Comparison of ENCODE assay signal across 9 mouse cellular contexts in genomic region chr3:88133187-88133771, GRCm38 (mm10). TPM values are rescaled to one million over a fixed set of nuclear protein-coding genes. Genes with fewer than 3 reads are reported as not detected.
A peak's percentile ranks its signal among the peaks of the same experiment; 100 is the strongest.
DNase-seq lines count a peak whose midpoint lies in the region; ATAC-seq and TF ChIP-seq lines count a peak whose summit lies in the region.
"Had no signal": no experiment of that assay in that cellular context is flagged by ENCODE, and none has a peak within 500 bp of the region (broad histone marks: within the 10 kb centered on the region; RNA-seq: fewer than 3 reads in every experiment).

No protein-coding gene starts in this region.

- 0 out of 2 replicates have a peak, but pooled peaks have one; percentile 4 for TF ChIP-seq CTCF in heart, postnatal 0 days (IDR thresholded peaks at IDR 0.05; ENCODE audit: low read depth)

- no peak for DNase-seq in forebrain, embryonic 10.5 days (ENCODE audit: extremely low spot score, low spot score)
- no peak for DNase-seq in midbrain, embryonic 10.5 days (ENCODE audit: low spot score)
- peak; percentile 90 for DNase-seq in heart, postnatal 0 days (ENCODE audit: low spot score)
- DNase-seq in thymus, postnatal 36 days: peak; percentile 24 to 36
- no peak for DNase-seq in frontal cortex, postnatal 25 days (ENCODE audit: low spot score in 2 of 2)
- DNase-seq in ovary, postnatal 10 days (ENCODE audit: low spot score): no peak

- no peak overlapping the region; the same call in 1 of the 2 replicates for H3K9ac ChIP-seq in forebrain, embryonic 13.5 days
- H3K9ac ChIP-seq in midbrain, embryonic 13.5 days (replicated peaks): no peak overlapping the region
- H3K9ac ChIP-seq in heart, postnatal 0 days (replicated peaks; ENCODE audit: low read depth, low read length): 0 out of 2 replicates have a peak overlapping the region, but pooled peaks have one; percentile 54

- no peak overlapping the region for H3K4me3 ChIP-seq in forebrain, embryonic 10.5 days
- no peak overlapping the region for H3K4me3 ChIP-seq in forebrain, embryonic 13.5 days
- no peak overlapping the region for H3K4me3 ChIP-seq in midbrain, embryonic 10.5 days
- no peak overlapping the region for H3K4me3 ChIP-seq in midbrain, embryonic 13.5 days (replicated peaks)
- H3K4me3 ChIP-seq in heart, postnatal 0 days (ENCODE audit: low read depth, low read length): 0 out of 2 replicates have a peak overlapping the region, but pooled peaks have one; percentile 3

- no peak overlapping the region for H3K4me2 ChIP-seq in forebrain, embryonic 13.5 days
- no peak overlapping the region for H3K4me2 ChIP-seq in midbrain, embryonic 13.5 days (replicated peaks)
- H3K4me2 ChIP-seq in heart, postnatal 0 days (ENCODE audit: low read depth, low read length): peak overlapping the region; percentile 48

- no peaks in the 10 kb centered on the region for H3K27me3 ChIP-seq in forebrain, embryonic 10.5 days (ENCODE audit: poor library complexity, severe bottlenecking)
- no peaks in the 10 kb centered on the region for H3K27me3 ChIP-seq in forebrain, embryonic 13.5 days
- H3K27me3 ChIP-seq in midbrain, embryonic 10.5 days (ENCODE audit: low read depth, poor library complexity, severe bottlenecking): 0 out of 2 replicates have a peak, but pooled peaks cover 3% of the 10 kb centered on the region
- H3K27me3 ChIP-seq in midbrain, embryonic 13.5 days: no peaks in the 10 kb centered on the region
- no peaks in the 10 kb centered on the region for H3K27me3 ChIP-seq in heart, postnatal 0 days (ENCODE audit: control insufficient read depth, insufficient read depth, low read length)

- no peaks in the 10 kb centered on the region for H3K36me3 ChIP-seq in forebrain, embryonic 10.5 days (replicated peaks)
- no peaks in the 10 kb centered on the region for H3K36me3 ChIP-seq in forebrain, embryonic 13.5 days (ENCODE audit: poor library complexity, severe bottlenecking)
- H3K36me3 ChIP-seq in midbrain, embryonic 10.5 days: no peaks in the 10 kb centered on the region
- H3K36me3 ChIP-seq in midbrain, embryonic 13.5 days: no peaks in the 10 kb centered on the region
- no peaks in the 10 kb centered on the region for H3K36me3 ChIP-seq in heart, postnatal 0 days (replicated peaks; ENCODE audit: control insufficient read depth, insufficient read depth, low read length)

- WGBS in forebrain, embryonic 10.5 days: 75% methylated on average over 4 of the region's 4 CpGs
- WGBS in forebrain, embryonic 13.5 days: 57% methylated on average over 4 of the region's 4 CpGs
- 66% methylated on average over 4 of the region's 4 CpGs for WGBS in midbrain, embryonic 10.5 days
- 68% methylated on average over 4 of the region's 4 CpGs for WGBS in midbrain, embryonic 13.5 days
- WGBS in heart, postnatal 0 days: 11% methylated on average over 4 of the region's 4 CpGs

- no peak for ATAC-seq in forebrain, embryonic 13.5 days
- ATAC-seq in midbrain, embryonic 13.5 days: no peak
- peak; percentile 80 for ATAC-seq in heart, postnatal 0 days (ENCODE audit: insufficient read depth, low read depth)

- TF ChIP-seq EP300 in heart, postnatal 0 days (IDR thresholded peaks at IDR 0.05; ENCODE audit: low read depth): no peak

- H3K9me3 ChIP-seq in forebrain, embryonic 10.5 days: no peaks in the 10 kb centered on the region
- H3K9me3 ChIP-seq in forebrain, embryonic 13.5 days (replicated peaks): no peaks in the 10 kb centered on the region
- H3K9me3 ChIP-seq in midbrain, embryonic 10.5 days (replicated peaks): no peaks in the 10 kb centered on the region
- H3K9me3 ChIP-seq in midbrain, embryonic 13.5 days: no peaks in the 10 kb centered on the region
- H3K9me3 ChIP-seq in heart, postnatal 0 days (replicated peaks; ENCODE audit: control insufficient read depth, low read length): no peaks in the 10 kb centered on the region

- H3K4me1 ChIP-seq in forebrain, embryonic 10.5 days: peaks cover 18% of the 10 kb centered on the region
- peaks cover 11% of the 10 kb centered on the region for H3K4me1 ChIP-seq in forebrain, embryonic 13.5 days
- H3K4me1 ChIP-seq in midbrain, embryonic 10.5 days: peaks cover 22% of the 10 kb centered on the region
- peaks cover 6% of the 10 kb centered on the region; the same call in 1 of the 2 replicates for H3K4me1 ChIP-seq in midbrain, embryonic 13.5 days (replicated peaks)
- H3K4me1 ChIP-seq in heart, postnatal 0 days (ENCODE audit: control insufficient read depth, insufficient read depth): peaks cover 24% of the 10 kb centered on the region

- peak overlapping the region; percentile 25; the same call in 1 of the 2 replicates for H3K27ac ChIP-seq in forebrain, embryonic 10.5 days
- no peak overlapping the region for H3K27ac ChIP-seq in forebrain, embryonic 13.5 days
- H3K27ac ChIP-seq in midbrain, embryonic 10.5 days (replicated peaks): peak overlapping the region; percentile 28; the same call in 1 of the 2 replicates
- no peak overlapping the region for H3K27ac ChIP-seq in midbrain, embryonic 13.5 days
- peak overlapping the region; percentile 88 for H3K27ac ChIP-seq in heart, postnatal 0 days (ENCODE audit: low read depth)

RNA-seq across cellular contexts. Expression of gene Mef2d, which starts 8.9 kb away (rescaled TPM):
- 9.4 and 11.1 TPM in 2 replicates for polyA plus RNA-seq in forebrain, embryonic 10.5 days (2016; fragmentation: Nextera tagmentation; extraction: Ambion mirVana)
- 15.0 and 16.5 TPM in 2 replicates for polyA plus RNA-seq in forebrain, embryonic 13.5 days (2015; fragmentation: Nextera tagmentation; extraction: Ambion mirVana)
- 8.2 and 11.0 TPM in 2 replicates for polyA plus RNA-seq in midbrain, embryonic 10.5 days (2016; fragmentation: Nextera tagmentation; extraction: Ambion mirVana)
- 15.1 and 16.9 TPM in 2 replicates for polyA plus RNA-seq in midbrain, embryonic 13.5 days (2015; fragmentation: Nextera tagmentation; extraction: Ambion mirVana)
- 70.8 and 75.8 TPM in 2 replicates for total RNA-seq in heart, postnatal 0 days (2014; rRNA removed; ENCODE audit: low replicate concordance)
- 30.0 and 30.8 TPM in 2 replicates for polyA plus RNA-seq in heart, postnatal 0 days (2015; fragmentation: Nextera tagmentation; extraction: Ambion mirVana)

RNA-seq across cellular contexts. Expression of gene Iqgap3, which starts 51.5 kb away (rescaled TPM):
- 30.3 and 30.4 TPM in 2 replicates for polyA plus RNA-seq in forebrain, embryonic 10.5 days (2016; fragmentation: Nextera tagmentation; extraction: Ambion mirVana)
- polyA plus RNA-seq in forebrain, embryonic 13.5 days (2015; fragmentation: Nextera tagmentation; extraction: Ambion mirVana): 13.8 and 15.3 TPM in 2 replicates
- polyA plus RNA-seq in midbrain, embryonic 10.5 days (2016; fragmentation: Nextera tagmentation; extraction: Ambion mirVana): 22.6 and 24.6 TPM in 2 replicates
- 6.2 and 6.6 TPM in 2 replicates for polyA plus RNA-seq in midbrain, embryonic 13.5 days (2015; fragmentation: Nextera tagmentation; extraction: Ambion mirVana)
- total RNA-seq in heart, postnatal 0 days (2014; rRNA removed; ENCODE audit: low replicate concordance): 35.3 and 68.3 TPM in 2 replicates
- 5.4 and 6.8 TPM in 2 replicates for polyA plus RNA-seq in heart, postnatal 0 days (2015; fragmentation: Nextera tagmentation; extraction: Ambion mirVana)

RNA-seq across cellular contexts. Expression of gene Ttc24, which starts 55.2 kb away (rescaled TPM):
- not detected in 2 replicates for polyA plus RNA-seq in forebrain, embryonic 10.5 days (2016; fragmentation: Nextera tagmentation; extraction: Ambion mirVana)
- polyA plus RNA-seq in forebrain, embryonic 13.5 days (2015; fragmentation: Nextera tagmentation; extraction: Ambion mirVana): not detected in 2 replicates
- polyA plus RNA-seq in midbrain, embryonic 10.5 days (2016; fragmentation: Nextera tagmentation; extraction: Ambion mirVana): not detected in 2 replicates
- polyA plus RNA-seq in midbrain, embryonic 13.5 days (2015; fragmentation: Nextera tagmentation; extraction: Ambion mirVana): not detected in 2 replicates
- not detected in 2 replicates for total RNA-seq in heart, postnatal 0 days (2014; rRNA removed; ENCODE audit: low replicate concordance)
- polyA plus RNA-seq in heart, postnatal 0 days (2015; fragmentation: Nextera tagmentation; extraction: Ambion mirVana): not detected in 2 replicates
- total RNA-seq: layer of hippocampus, adult 8-10 months had no signal

Comparison
In these comparisons a context has a peak if more than half of its experiments do, and no peak if none do; other contexts are left out.
1. H3K27ac ChIP-seq: peak in forebrain, embryonic 10.5 days (single experiment), midbrain, embryonic 10.5 days (single experiment) and heart, postnatal 0 days (single experiment); none in forebrain, embryonic 13.5 days (single experiment) and midbrain, embryonic 13.5 days (single experiment).
2. DNase-seq: peak in heart, postnatal 0 days (single experiment) and thymus, postnatal 36 days (2 of 2); none in forebrain, embryonic 10.5 days (single experiment), midbrain, embryonic 10.5 days (single experiment), frontal cortex, postnatal 25 days (0 of 2) and ovary, postnatal 10 days (single experiment).